Mouse (Mus musculus): ENCODE results near the gene Eef2k. TPM values are rescaled to one million over a fixed set of nuclear protein-coding genes. Genes with fewer than 3 reads are reported as not detected.

Gene Eef2k
- polyA plus RNA-seq, 1 experiment from 2014 or later, result 19.5 TPM

- no peak for DNase-seq
- no peak overlapping the region for H3K4me3 ChIP-seq (ENCODE audit: low read depth, low read length)
- no peak overlapping the region for H3K4me2 ChIP-seq (ENCODE audit: low read depth, low read length)
- no peaks in the 10 kb centered on the region for H3K9me3 ChIP-seq (ENCODE audit: low read length)
- peaks cover 56% of the 10 kb centered on the region for H3K36me3 ChIP-seq (replicated peaks; ENCODE audit: insufficient read depth, low read length)
- peak; percentile 67 for ATAC-seq
- H3K27ac ChIP-seq (ENCODE audit: low read depth), result no peak overlapping the region
- no peaks in the 10 kb centered on the region for H3K27me3 ChIP-seq (ENCODE audit: insufficient read depth, low read length)
- 55% methylated on average over 4 of the region's 5 CpGs for WGBS (ENCODE audit: insufficient replicate concordance)
- H3K4me1 ChIP-seq (ENCODE audit: insufficient read depth), result no peaks in the 10 kb centered on the region
- no peak overlapping the region for H3K9ac ChIP-seq (replicated peaks)
- no peak for TF ChIP-seq CTCF (IDR thresholded peaks at IDR 0.05; ENCODE audit: low read depth)
- TF ChIP-seq EP300 (IDR thresholded peaks at IDR 0.05; ENCODE audit: low read depth), result no peak
These were observed 91.1 kb downstream of the Eef2k start for GRCm38 (mm10) chr7:120933680-120934195.

- Histone ChIP-seq H3K36me3 (replicated peaks; ENCODE audit: insufficient read depth, low read length) (peaks cover 55% of the 10 kb centered on the region), H3K4me1 (ENCODE audit: insufficient read depth) (no peaks in the 10 kb centered on the region), H3K9ac (replicated peaks) (no peak overlapping the region), H3K27ac (ENCODE audit: low read depth) (no peak overlapping the region), H3K4me3 (ENCODE audit: low read depth, low read length) (no peak overlapping the region), H3K4me2 (ENCODE audit: low read depth, low read length) (no peak overlapping the region), H3K27me3 (ENCODE audit: insufficient read depth, low read length) (no peaks in the 10 kb centered on the region), H3K9me3 (ENCODE audit: low read length) (no peaks in the 10 kb centered on the region)
- peak; percentile 63 for ATAC-seq
- WGBS (ENCODE audit: insufficient replicate concordance), result 47% methylated on average over 5 of the region's 5 CpGs
- peak; percentile 92 for TF ChIP-seq CTCF (IDR thresholded peaks at IDR 0.05; ENCODE audit: low read depth)
- no peak for TF ChIP-seq EP300 (IDR thresholded peaks at IDR 0.05; ENCODE audit: low read depth)
- DNase-seq, result peak; percentile 68
These were observed 92.1 kb downstream of the Eef2k start for GRCm38 (mm10) chr7:120934716-120935115.

GRCm38 (mm10) chr7:120936522-120936921, 93.9 kb downstream of the Eef2k start:
- H3K9me3 ChIP-seq (ENCODE audit: low read length), result no peaks in the 10 kb centered on the region
- H3K27me3 ChIP-seq (ENCODE audit: insufficient read depth, low read length), result no peaks in the 10 kb centered on the region
- DNase-seq (no peak), ATAC-seq (no peak)
- TF ChIP-seq CTCF (IDR thresholded peaks at IDR 0.05; ENCODE audit: low read depth) (no peak), EP300 (IDR thresholded peaks at IDR 0.05; ENCODE audit: low read depth) (no peak)
- no peak overlapping the region for H3K27ac ChIP-seq (ENCODE audit: low read depth)
- 73% methylated on average over 4 of the region's 4 CpGs for WGBS (ENCODE audit: insufficient replicate concordance)
- H3K4me2 ChIP-seq (ENCODE audit: low read depth, low read length), result no peak overlapping the region
- no peak overlapping the region for H3K4me3 ChIP-seq (ENCODE audit: low read depth, low read length)
- H3K36me3 ChIP-seq (replicated peaks; ENCODE audit: insufficient read depth, low read length), result peaks cover 56% of the 10 kb centered on the region
- no peak overlapping the region for H3K9ac ChIP-seq (replicated peaks)
- no peaks in the 10 kb centered on the region for H3K4me1 ChIP-seq (ENCODE audit: insufficient read depth)

GRCm38 (mm10) chr7:120938206-120938605, 95.6 kb downstream of the Eef2k start:
- Histone ChIP-seq H3K27me3 (ENCODE audit: insufficient read depth, low read length) (no peaks in the 10 kb centered on the region), H3K9me3 (ENCODE audit: low read length) (no peaks in the 10 kb centered on the region), H3K27ac (ENCODE audit: low read depth) (no peak overlapping the region), H3K4me3 (ENCODE audit: low read depth, low read length) (no peak overlapping the region), H3K9ac (replicated peaks) (no peak overlapping the region), H3K36me3 (replicated peaks; ENCODE audit: insufficient read depth, low read length) (peaks cover 65% of the 10 kb centered on the region), H3K4me2 (ENCODE audit: low read depth, low read length) (no peak overlapping the region), H3K4me1 (ENCODE audit: insufficient read depth) (no peaks in the 10 kb centered on the region)
- TF ChIP-seq EP300 (IDR thresholded peaks at IDR 0.05; ENCODE audit: low read depth), result no peak
- no peak for TF ChIP-seq CTCF (IDR thresholded peaks at IDR 0.05; ENCODE audit: low read depth)
- ATAC-seq, result no peak
- DNase-seq, result no peak
- WGBS (ENCODE audit: insufficient replicate concordance), result 87% methylated on average over 9 of the region's 9 CpGs

- H3K9ac ChIP-seq (replicated peaks), result no peak overlapping the region
- H3K9me3 ChIP-seq (ENCODE audit: low read length), result no peaks in the 10 kb centered on the region
- H3K4me3 ChIP-seq (ENCODE audit: low read depth, low read length), result no peak overlapping the region
- ATAC-seq (no peak; the same call in 1 of the 2 replicates), DNase-seq (no peak)
- 87% methylated on average over 12 of the region's 12 CpGs for WGBS (ENCODE audit: insufficient replicate concordance)
- H3K27me3 ChIP-seq (ENCODE audit: insufficient read depth, low read length), result no peaks in the 10 kb centered on the region
- H3K4me2 ChIP-seq (ENCODE audit: low read depth, low read length), result no peak overlapping the region
- H3K4me1 ChIP-seq (ENCODE audit: insufficient read depth), result no peaks in the 10 kb centered on the region
- H3K27ac ChIP-seq (ENCODE audit: low read depth), result no peak overlapping the region
- H3K36me3 ChIP-seq (replicated peaks; ENCODE audit: insufficient read depth, low read length), result peaks cover 70% of the 10 kb centered on the region
- no peak for TF ChIP-seq EP300 (IDR thresholded peaks at IDR 0.05; ENCODE audit: low read depth)
- no peak for TF ChIP-seq CTCF (IDR thresholded peaks at IDR 0.05; ENCODE audit: low read depth)
These were observed 97.7 kb downstream of the Eef2k start for GRCm38 (mm10) chr7:120940343-120940742.

GRCm38 (mm10) chr7:120941214-120941613, 98.6 kb downstream of the Eef2k start:
- WGBS (ENCODE audit: insufficient replicate concordance), result 87% methylated on average over 6 of the region's 6 CpGs
- DNase-seq, result no peak

More at GRCm38 (mm10) chr7:120941214-120941613, 98.6 kb downstream of the Eef2k start:
- no peaks in the 10 kb centered on the region for H3K4me1 ChIP-seq (ENCODE audit: insufficient read depth)
- peaks cover 74% of the 10 kb centered on the region for H3K36me3 ChIP-seq (replicated peaks; ENCODE audit: insufficient read depth, low read length)
- H3K4me3 ChIP-seq (ENCODE audit: low read depth, low read length), result no peak overlapping the region
- H3K27me3 ChIP-seq (ENCODE audit: insufficient read depth, low read length), result no peaks in the 10 kb centered on the region
- no peak overlapping the region for H3K4me2 ChIP-seq (ENCODE audit: low read depth, low read length)
- TF ChIP-seq CTCF (IDR thresholded peaks at IDR 0.05; ENCODE audit: low read depth) (no peak), EP300 (IDR thresholded peaks at IDR 0.05; ENCODE audit: low read depth) (no peak)
- H3K9me3 ChIP-seq (ENCODE audit: low read length), result no peaks in the 10 kb centered on the region
- no peak for ATAC-seq
- H3K9ac ChIP-seq (replicated peaks), result no peak overlapping the region
- no peak overlapping the region for H3K27ac ChIP-seq (ENCODE audit: low read depth)
